Mouse (Mus musculus) lung, adult 2 months (tissue): ENCODE data around the gene Ptprq.

Experiments used
- CTCF ChIP-seq: fragments of 200-500 bp; IDR thresholded peaks from 2 replicates; pipeline ENCODE4 v1.5.1; 2011; ENCODE audit warnings: mild to moderate bottlenecking, low read length, control low read depth; ENCODE audit not compliant: insufficient read depth
- POLR2A ChIP-seq: fragments of 200-500 bp; IDR thresholded peaks from 2 replicates; pipeline ENCODE4 v1.6.1; 2011; ENCODE audit warnings: low read depth, mild to moderate bottlenecking, control low read depth, low read length, borderline replicate concordance; ENCODE audit errors: extremely low read depth

DNA sequence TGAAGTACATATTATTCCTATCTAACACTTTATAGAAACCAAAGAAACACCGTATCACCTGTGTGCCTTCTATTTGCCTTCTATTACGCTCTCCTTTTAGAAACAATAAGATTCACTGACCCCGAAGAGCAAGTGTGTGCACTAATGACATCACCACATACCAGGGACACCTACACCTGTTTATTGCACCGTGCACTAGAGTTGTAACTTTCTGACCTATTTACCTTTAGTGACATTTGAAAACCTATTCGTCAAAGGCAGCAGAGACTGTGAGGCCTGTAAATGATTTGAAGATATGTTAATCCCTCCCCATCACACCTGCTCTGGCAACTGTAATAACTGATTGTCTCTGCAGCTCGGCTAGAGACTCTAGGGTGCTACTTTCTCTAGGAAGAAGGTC lies 32.5 kb downstream of the Ptprq start:
- TF ChIP-seq POLR2A = no peak
- no peak for TF ChIP-seq CTCF
